Mouse (Mus musculus): Measurements from ENCODE around the gene Foxn3.

Foxn3 gene

GRCm38 (mm10) chr12:99329301-99330257, 233.8 kb downstream of the Foxn3 start:
- DNase-seq (ENCODE audit: low spot score) = no peak

GRCm38 (mm10) chr12:99326157-99326556, 237.2 kb downstream of the Foxn3 start:
- no peak for DNase-seq (ENCODE audit: low spot score)

GRCm38 (mm10) chr12:99321633-99322431, 241.6 kb downstream of the Foxn3 start:
- no peak for DNase-seq (ENCODE audit: low spot score)

GRCm38 (mm10) chr12:99320966-99321496, 242.4 kb downstream of the Foxn3 start:
- DNase-seq (ENCODE audit: low spot score) = no peak

GRCm38 (mm10) chr12:99319896-99320295, 243.5 kb downstream of the Foxn3 start:
- DNase-seq (ENCODE audit: low spot score) = no peak

- DNase-seq (ENCODE audit: low spot score) = no peak
Observed at GRCm38 (mm10) chr12:99319171-99319570, 244.2 kb downstream of the Foxn3 start.

- no peak for DNase-seq (ENCODE audit: low spot score)
Observed at GRCm38 (mm10) chr12:99315931-99316330, 247.5 kb downstream of the Foxn3 start.

GRCm38 (mm10) chr12:99314817-99315216, 248.6 kb downstream of the Foxn3 start:
- DNase-seq (ENCODE audit: low spot score) = no peak

GRCm38 (mm10) chr12:99311303-99311702, 252.1 kb downstream of the Foxn3 start:
- DNase-seq (ENCODE audit: low spot score) = peak; percentile 48

- DNase-seq (ENCODE audit: low spot score) = no peak
Observed at GRCm38 (mm10) chr12:99309937-99310336, 253.4 kb downstream of the Foxn3 start.

GRCm38 (mm10) chr12:99308541-99309089, 254.8 kb downstream of the Foxn3 start:
- DNase-seq (ENCODE audit: low spot score) = no peak

- peak; percentile 60 for DNase-seq (ENCODE audit: low spot score)
Observed at GRCm38 (mm10) chr12:99306536-99307204, 256.7 kb downstream of the Foxn3 start.

- no peak for DNase-seq (ENCODE audit: low spot score)
Observed at GRCm38 (mm10) chr12:99305784-99306535, 257.4 kb downstream of the Foxn3 start.

- no peak for DNase-seq (ENCODE audit: low spot score)
Observed at GRCm38 (mm10) chr12:99305324-99305723, 258.1 kb downstream of the Foxn3 start.

GRCm38 (mm10) chr12:99304056-99304455, 259.3 kb downstream of the Foxn3 start:
- DNase-seq (ENCODE audit: low spot score) = no peak

GRCm38 (mm10) chr12:99303581-99303980, 259.8 kb downstream of the Foxn3 start:
- DNase-seq (ENCODE audit: low spot score) = no peak

- DNase-seq (ENCODE audit: low spot score) = no peak
Observed at GRCm38 (mm10) chr12:99299900-99300299, 263.5 kb downstream of the Foxn3 start.

GRCm38 (mm10) chr12:99298851-99299600, 264.4 kb downstream of the Foxn3 start:
- no peak for DNase-seq (ENCODE audit: low spot score)

- no peak for DNase-seq (ENCODE audit: low spot score)
Observed at GRCm38 (mm10) chr12:99298242-99298641, 265.1 kb downstream of the Foxn3 start.

- DNase-seq (ENCODE audit: low spot score) = no peak
Observed at GRCm38 (mm10) chr12:99297792-99298191, 265.6 kb downstream of the Foxn3 start.
